Mouse (Mus musculus): ENCODE measurements around the gene Cwc22.

Gene Cwc22

GRCm38 (mm10) chr2:77925187-77925924 lies 20.8 kb downstream of the Cwc22 start:
- DNase-seq (ENCODE audit: low spot score): no peak

GRCm38 (mm10) chr2:77924003-77924402 lies 22.2 kb downstream of the Cwc22 start:
- DNase-seq (ENCODE audit: low spot score): no peak

GRCm38 (mm10) chr2:77923182-77923581 lies 23.0 kb downstream of the Cwc22 start:
- DNase-seq (ENCODE audit: low spot score): no peak

GRCm38 (mm10) chr2:77921307-77921706 lies 24.9 kb downstream of the Cwc22 start:
- no peak for DNase-seq (ENCODE audit: low spot score)

GRCm38 (mm10) chr2:77920621-77921020 lies 25.6 kb downstream of the Cwc22 start:
- DNase-seq (ENCODE audit: low spot score): no peak

- DNase-seq (ENCODE audit: low spot score): no peak
Measured at GRCm38 (mm10) chr2:77918474-77918873, 27.7 kb downstream of the Cwc22 start.

- DNase-seq (ENCODE audit: low spot score): no peak
Measured at GRCm38 (mm10) chr2:77918006-77918405, 28.2 kb downstream of the Cwc22 start.

- DNase-seq (ENCODE audit: low spot score): no peak
Measured at GRCm38 (mm10) chr2:77917360-77917734, 28.8 kb downstream of the Cwc22 start.

- DNase-seq (ENCODE audit: low spot score): no peak
Measured at GRCm38 (mm10) chr2:77916586-77917359, 29.4 kb downstream of the Cwc22 start.

GRCm38 (mm10) chr2:77915187-77915586 lies 31.0 kb downstream of the Cwc22 start:
- DNase-seq (ENCODE audit: low spot score): no peak

- no peak for DNase-seq (ENCODE audit: low spot score)
Measured at GRCm38 (mm10) chr2:77913628-77914027, 32.5 kb downstream of the Cwc22 start.

GRCm38 (mm10) chr2:77912197-77912596 lies 34.0 kb downstream of the Cwc22 start:
- DNase-seq (ENCODE audit: low spot score): no peak

GRCm38 (mm10) chr2:77911452-77911851 lies 34.7 kb downstream of the Cwc22 start:
- DNase-seq (ENCODE audit: low spot score): no peak

- DNase-seq (ENCODE audit: low spot score): no peak
Measured at GRCm38 (mm10) chr2:77910216-77910615, 36.0 kb downstream of the Cwc22 start.

- no peak for DNase-seq (ENCODE audit: low spot score)
Measured at GRCm38 (mm10) chr2:77907164-77907563, 39.0 kb downstream of the Cwc22 start.

- DNase-seq (ENCODE audit: low spot score): no peak
Measured at GRCm38 (mm10) chr2:77905023-77905422, 41.2 kb downstream of the Cwc22 start.

GRCm38 (mm10) chr2:77904495-77904894 lies 41.7 kb downstream of the Cwc22 start:
- DNase-seq (ENCODE audit: low spot score): no peak

GRCm38 (mm10) chr2:77903979-77904378 lies 42.2 kb downstream of the Cwc22 start:
- no peak for DNase-seq (ENCODE audit: low spot score)

GRCm38 (mm10) chr2:77903098-77903497 lies 43.1 kb downstream of the Cwc22 start:
- no peak for DNase-seq (ENCODE audit: low spot score)

- no peak for DNase-seq (ENCODE audit: low spot score)
Measured at GRCm38 (mm10) chr2:77901269-77901668, 44.9 kb downstream of the Cwc22 start.

GRCm38 (mm10) chr2:77900741-77901140 lies 45.4 kb downstream of the Cwc22 start:
- DNase-seq (ENCODE audit: low spot score): no peak

- no peak for DNase-seq (ENCODE audit: low spot score)
Measured at GRCm38 (mm10) chr2:77900111-77900510, 46.1 kb downstream of the Cwc22 start.

GRCm38 (mm10) chr2:77898436-77898835 lies 47.7 kb downstream of the Cwc22 start:
- DNase-seq (ENCODE audit: low spot score): no peak

All from yolk sac, embryonic 10.5 days (tissue).